Mouse (Mus musculus) neural tube, postnatal 0 days (tissue): ENCODE measurements around the gene Dse. TPM values are rescaled to one million over a fixed set of nuclear protein-coding genes. Genes with fewer than 3 reads are reported as not detected.

ENCODE experiments used
- polyA plus RNA-seq: library from polyadenylated mRNA; unstranded; fragments of >200 nt; fragmentation: Nextera tagmentation; extraction: Ambion mirVana; gene quantifications from 2 replicates; pipeline ENCODE4 v1.2.1, GENCODE M21; 2015

Dse gene
- polyA plus RNA-seq = 6.7 and 7.5 TPM in 2 replicates

DNA sequence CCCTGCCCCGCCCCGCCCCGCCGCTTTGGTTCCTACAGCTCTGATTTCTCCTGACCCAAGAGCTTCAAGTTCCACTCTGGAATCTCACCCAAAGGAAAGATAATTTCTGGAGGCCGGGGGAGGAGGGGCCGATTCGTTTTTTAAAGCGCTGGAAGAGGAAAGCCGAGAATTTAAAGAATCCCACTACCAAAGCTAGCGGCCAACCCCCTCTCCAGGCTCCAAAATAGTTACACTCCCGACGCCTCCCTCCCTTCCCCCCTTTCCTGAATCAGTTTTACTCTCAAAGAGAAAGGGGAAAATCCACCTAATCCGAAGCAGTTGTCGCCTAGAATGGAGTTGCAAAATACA is at the start of gene Dse:
Dse (minus strand) TSS at position 213 of the 348 bp plus-strand sequence.

DNA sequence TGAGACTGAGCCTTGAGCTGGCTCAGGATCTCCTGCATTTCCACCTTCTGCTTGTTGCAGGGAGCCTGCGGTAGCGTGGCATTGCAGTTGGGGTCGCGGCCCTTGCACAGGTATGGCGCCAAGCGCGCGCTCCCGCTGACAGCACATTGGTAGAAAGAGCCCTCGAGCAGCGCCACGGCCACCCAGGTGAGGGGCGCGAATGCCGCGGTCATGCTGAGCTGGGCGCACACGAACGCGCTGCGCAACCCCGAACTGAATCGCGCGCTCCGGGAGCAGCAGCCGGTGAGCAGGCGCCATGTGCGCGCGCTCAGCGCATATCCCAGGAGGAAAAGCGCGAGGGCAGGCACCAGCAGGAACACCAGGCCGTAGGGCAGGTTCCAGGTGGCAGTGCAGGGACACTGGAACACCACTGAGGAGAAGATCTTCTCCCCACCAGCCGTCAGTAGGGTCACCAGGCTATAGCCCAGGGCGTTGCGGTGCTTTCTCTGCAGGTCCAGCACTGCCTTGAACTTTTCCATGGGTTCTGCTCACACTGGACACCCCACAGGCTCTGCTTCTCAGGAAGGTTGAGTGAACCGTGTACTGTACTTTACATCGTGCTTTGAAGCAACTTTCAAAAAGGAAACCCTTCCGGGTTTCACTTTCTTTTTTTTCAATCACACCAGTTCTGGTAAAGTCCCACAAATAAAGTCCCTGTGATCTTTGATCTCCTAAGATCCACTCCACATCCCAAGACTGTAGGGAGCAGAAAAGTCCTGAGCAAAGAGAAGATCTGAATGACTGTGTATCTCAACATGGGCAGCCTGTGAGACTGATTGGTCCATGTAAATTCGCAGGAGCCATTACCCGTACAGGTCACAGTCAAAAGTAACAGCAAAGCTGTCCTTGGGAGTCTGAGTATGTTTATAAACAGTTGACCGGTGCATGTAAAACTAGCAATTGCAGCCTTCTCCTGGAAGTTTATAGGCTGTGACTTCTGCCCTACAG is 79.8 kb downstream of the Dse start, which contains the start of gene Calhm6:
Calhm6 (minus strand) TSS at position 593 of the 987 bp plus-strand sequence.

Other genes starting within 250 kb of the Dse start
- gene Rwdd1, start 188.1 kb downstream of the Dse start, polyA plus RNA-seq = 145 and 154 TPM in 2 replicates
- gene Trappc3l, start 170.1 kb downstream of the Dse start, polyA plus RNA-seq = 0.34 and 0.60 TPM in 2 replicates
- gene Calhm4, start 163.4 kb downstream of the Dse start, polyA plus RNA-seq = 0.08 TPM in 1 of 2 replicates, not detected in the other
- 2.0 TPM in 2 replicates for gene Calhm5, start 111.2 kb downstream of the Dse start, polyA plus RNA-seq
- 1.3 and 1.4 TPM in 2 replicates for gene Calhm6, start 79.7 kb downstream of the Dse start, polyA plus RNA-seq
- gene Tspyl1, start 74.5 kb upstream of the Dse start, polyA plus RNA-seq = 124 and 136 TPM in 2 replicates
- 424 and 433 TPM in 2 replicates for gene Tspyl4, start 89.7 kb upstream of the Dse start, polyA plus RNA-seq
- 0.70 and 1.4 TPM in 2 replicates for gene Col10a1, start 182.3 kb upstream of the Dse start, polyA plus RNA-seq
- gene Nt5dc1, start 210.8 kb upstream of the Dse start, polyA plus RNA-seq = 2.5 and 2.6 TPM in 2 replicates